Mouse (Mus musculus): ENCODE measurements around the gene Mylk4. TPM values are rescaled to one million over a fixed set of nuclear protein-coding genes. Genes with fewer than 3 reads are reported as not detected.

Mylk4 gene
- polyA plus RNA-seq, 1 experiment from 2014 or later: 0.24 TPM

- Histone ChIP-seq H3K4me2 (replicated peaks) (no peak overlapping the region), H3K36me3 (replicated peaks; ENCODE audit: control insufficient read depth, insufficient read depth) (no peaks in the 10 kb centered on the region), H3K27ac (no peak overlapping the region), H3K27me3 (ENCODE audit: control insufficient read depth, insufficient read depth, low read length) (no peaks in the 10 kb centered on the region), H3K9me3 (ENCODE audit: control insufficient read depth, low read length) (no peaks in the 10 kb centered on the region), H3K4me1 (replicated peaks; ENCODE audit: control insufficient read depth, insufficient read depth, low read length) (no peaks in the 10 kb centered on the region), H3K4me3 (replicated peaks; ENCODE audit: low read length) (no peak overlapping the region), H3K9ac (no peak overlapping the region)
- ATAC-seq (ENCODE audit: low FRiP score) (no peak), DNase-seq (ENCODE audit: low spot score) (no peak)
- WGBS: 57% methylated on average over 5 of the region's 5 CpGs
These were observed 104.8 kb downstream of the Mylk4 start for GRCm38 (mm10) chr13:32678998-32679397.

GRCm38 (mm10) chr13:32670782-32671181 lies 113.0 kb downstream of the Mylk4 start:
- no peaks in the 10 kb centered on the region for H3K36me3 ChIP-seq (replicated peaks; ENCODE audit: control insufficient read depth, insufficient read depth)
- no peaks in the 10 kb centered on the region for H3K4me1 ChIP-seq (replicated peaks; ENCODE audit: control insufficient read depth, insufficient read depth, low read length)
- no peaks in the 10 kb centered on the region for H3K27me3 ChIP-seq (ENCODE audit: control insufficient read depth, insufficient read depth, low read length)
- no peak overlapping the region for H3K9ac ChIP-seq
- no peak for ATAC-seq (ENCODE audit: low FRiP score)
- no peak for DNase-seq (ENCODE audit: low spot score)
- H3K9me3 ChIP-seq (ENCODE audit: control insufficient read depth, low read length): no peaks in the 10 kb centered on the region
- H3K4me3 ChIP-seq (replicated peaks; ENCODE audit: low read length): no peak overlapping the region
- 87% methylated on average over 7 of the region's 7 CpGs for WGBS
- no peak overlapping the region for H3K27ac ChIP-seq
- H3K4me2 ChIP-seq (replicated peaks): no peak overlapping the region

GRCm38 (mm10) chr13:32668296-32668695 lies 115.5 kb downstream of the Mylk4 start:
- Histone ChIP-seq H3K27ac (no peak overlapping the region), H3K36me3 (replicated peaks; ENCODE audit: control insufficient read depth, insufficient read depth) (no peaks in the 10 kb centered on the region), H3K4me1 (replicated peaks; ENCODE audit: control insufficient read depth, insufficient read depth, low read length) (no peaks in the 10 kb centered on the region), H3K27me3 (ENCODE audit: control insufficient read depth, insufficient read depth, low read length) (no peaks in the 10 kb centered on the region), H3K9ac (no peak overlapping the region), H3K9me3 (ENCODE audit: control insufficient read depth, low read length) (no peaks in the 10 kb centered on the region), H3K4me3 (replicated peaks; ENCODE audit: low read length) (no peak overlapping the region), H3K4me2 (replicated peaks) (no peak overlapping the region)
- ATAC-seq (ENCODE audit: low FRiP score): no peak
- no peak for DNase-seq (ENCODE audit: low spot score)
- 73% methylated on average over 3 of the region's 3 CpGs for WGBS

GRCm38 (mm10) chr13:32667386-32667785 lies 116.4 kb downstream of the Mylk4 start:
- Histone ChIP-seq H3K9me3 (ENCODE audit: control insufficient read depth, low read length) (no peaks in the 10 kb centered on the region), H3K9ac (no peak overlapping the region), H3K4me1 (replicated peaks; ENCODE audit: control insufficient read depth, insufficient read depth, low read length) (no peaks in the 10 kb centered on the region), H3K4me3 (replicated peaks; ENCODE audit: low read length) (no peak overlapping the region), H3K4me2 (replicated peaks) (no peak overlapping the region), H3K36me3 (replicated peaks; ENCODE audit: control insufficient read depth, insufficient read depth) (no peaks in the 10 kb centered on the region), H3K27me3 (ENCODE audit: control insufficient read depth, insufficient read depth, low read length) (no peaks in the 10 kb centered on the region), H3K27ac (no peak overlapping the region)
- DNase-seq (ENCODE audit: low spot score): no peak
- WGBS: 80% methylated on average over 4 of the region's 4 CpGs
- ATAC-seq (ENCODE audit: low FRiP score): no peak

- 84% methylated on average over 3 of the region's 3 CpGs for WGBS
- Histone ChIP-seq H3K9ac (no peak overlapping the region), H3K4me1 (replicated peaks; ENCODE audit: control insufficient read depth, insufficient read depth, low read length) (no peaks in the 10 kb centered on the region), H3K36me3 (replicated peaks; ENCODE audit: control insufficient read depth, insufficient read depth) (no peaks in the 10 kb centered on the region), H3K27ac (no peak overlapping the region), H3K4me3 (replicated peaks; ENCODE audit: low read length) (no peak overlapping the region), H3K4me2 (replicated peaks) (no peak overlapping the region), H3K9me3 (ENCODE audit: control insufficient read depth, low read length) (no peaks in the 10 kb centered on the region), H3K27me3 (ENCODE audit: control insufficient read depth, insufficient read depth, low read length) (no peaks in the 10 kb centered on the region)
- no peak for ATAC-seq (ENCODE audit: low FRiP score)
- DNase-seq (ENCODE audit: low spot score): no peak
These were observed 121.7 kb downstream of the Mylk4 start for GRCm38 (mm10) chr13:32662041-32662440.

- H3K9ac ChIP-seq: no peak overlapping the region
- H3K4me3 ChIP-seq (replicated peaks; ENCODE audit: low read length): no peak overlapping the region
- DNase-seq (ENCODE audit: low spot score) (no peak), ATAC-seq (ENCODE audit: low FRiP score) (no peak)
- 76% methylated on average over 4 of the region's 4 CpGs for WGBS
- no peak overlapping the region for H3K27ac ChIP-seq
- no peaks in the 10 kb centered on the region for H3K27me3 ChIP-seq (ENCODE audit: control insufficient read depth, insufficient read depth, low read length)
- no peaks in the 10 kb centered on the region for H3K4me1 ChIP-seq (replicated peaks; ENCODE audit: control insufficient read depth, insufficient read depth, low read length)
- no peaks in the 10 kb centered on the region for H3K36me3 ChIP-seq (replicated peaks; ENCODE audit: control insufficient read depth, insufficient read depth)
- no peaks in the 10 kb centered on the region for H3K9me3 ChIP-seq (ENCODE audit: control insufficient read depth, low read length)
- H3K4me2 ChIP-seq (replicated peaks): no peak overlapping the region
These were observed 123.5 kb downstream of the Mylk4 start for GRCm38 (mm10) chr13:32660294-32660693.

- no peaks in the 10 kb centered on the region for H3K4me1 ChIP-seq (replicated peaks; ENCODE audit: control insufficient read depth, insufficient read depth, low read length)
- no peak overlapping the region for H3K4me3 ChIP-seq (replicated peaks; ENCODE audit: low read length)
- H3K27me3 ChIP-seq (ENCODE audit: control insufficient read depth, insufficient read depth, low read length): no peaks in the 10 kb centered on the region
- no peaks in the 10 kb centered on the region for H3K36me3 ChIP-seq (replicated peaks; ENCODE audit: control insufficient read depth, insufficient read depth)
- DNase-seq (ENCODE audit: low spot score) (no peak), ATAC-seq (ENCODE audit: low FRiP score) (no peak)
- no peaks in the 10 kb centered on the region for H3K9me3 ChIP-seq (ENCODE audit: control insufficient read depth, low read length)
- no peak overlapping the region for H3K27ac ChIP-seq
- H3K4me2 ChIP-seq (replicated peaks): no peak overlapping the region
- H3K9ac ChIP-seq: no peak overlapping the region
- 91% methylated on average over 5 of the region's 5 CpGs for WGBS
These were observed 124.5 kb downstream of the Mylk4 start for GRCm38 (mm10) chr13:32659271-32659670.

GRCm38 (mm10) chr13:32657583-32657982 lies 126.2 kb downstream of the Mylk4 start:
- Histone ChIP-seq H3K4me2 (replicated peaks) (no peak overlapping the region), H3K9me3 (ENCODE audit: control insufficient read depth, low read length) (no peaks in the 10 kb centered on the region), H3K27ac (no peak overlapping the region), H3K36me3 (replicated peaks; ENCODE audit: control insufficient read depth, insufficient read depth) (no peaks in the 10 kb centered on the region), H3K4me3 (replicated peaks; ENCODE audit: low read length) (no peak overlapping the region), H3K27me3 (ENCODE audit: control insufficient read depth, insufficient read depth, low read length) (no peaks in the 10 kb centered on the region), H3K9ac (no peak overlapping the region), H3K4me1 (replicated peaks; ENCODE audit: control insufficient read depth, insufficient read depth, low read length) (no peaks in the 10 kb centered on the region)
- ATAC-seq (ENCODE audit: low FRiP score) (no peak), DNase-seq (ENCODE audit: low spot score) (no peak)
- WGBS: 93% methylated on average over 2 of the region's 2 CpGs
